Mouse (Mus musculus) megakaryocyte-erythroid progenitor cell, adult 5-6 weeks (primary cell): Measurements from ENCODE around the gene Tex22. TPM values are rescaled to one million over a fixed set of nuclear protein-coding genes. Genes with fewer than 3 reads are reported as not detected.

Experiments used
- ATAC-seq: replicated peaks from 2 replicates; pipeline ENCODE4 v1.8.0; 2016; ENCODE audit warnings: mild to moderate bottlenecking, inconsistent platforms; ENCODE audit not compliant: severe bottlenecking, poor library complexity, low FRiP score, low TSS enrichment
- total RNA-seq, 2 experiments: library from RNA; stranded (forward) in 1 of 2; stranded (reverse) in 1 of 2; fragments of 200-1000, 215-1000 nt in 1 of 2; fragments of >200 nt in 1 of 2; fragmentation: Nextera tagmentation in 1 of 2; gene quantifications; 2 replicates each; pipeline ENCODE4 v1.2.3; 2014 to 2017

Gene Tex22
- total RNA-seq, 2 experiments from 2014 or later, result not detected

DNA sequence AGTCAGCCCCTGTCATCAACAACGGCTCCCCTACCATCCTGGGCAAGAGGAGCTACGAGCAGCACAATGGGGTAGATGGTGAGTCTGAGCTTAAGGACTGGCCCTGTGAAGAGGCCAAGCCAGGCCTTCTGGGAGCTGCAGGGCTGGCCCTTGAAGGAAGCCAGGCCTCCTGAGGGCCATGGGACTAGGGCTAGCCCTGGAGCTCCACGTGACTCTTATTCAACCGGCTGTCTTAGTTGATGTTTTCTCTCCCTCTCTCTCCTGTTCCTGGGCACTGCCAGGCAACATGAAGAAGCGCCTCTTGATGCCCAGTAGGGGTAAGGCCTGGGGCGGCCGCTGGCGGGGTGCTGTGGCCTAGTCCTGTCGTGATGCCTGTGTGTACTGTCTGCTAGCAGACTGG, 59.0 kb downstream of the Tex22 start:
- ATAC-seq, result no peak

DNA sequence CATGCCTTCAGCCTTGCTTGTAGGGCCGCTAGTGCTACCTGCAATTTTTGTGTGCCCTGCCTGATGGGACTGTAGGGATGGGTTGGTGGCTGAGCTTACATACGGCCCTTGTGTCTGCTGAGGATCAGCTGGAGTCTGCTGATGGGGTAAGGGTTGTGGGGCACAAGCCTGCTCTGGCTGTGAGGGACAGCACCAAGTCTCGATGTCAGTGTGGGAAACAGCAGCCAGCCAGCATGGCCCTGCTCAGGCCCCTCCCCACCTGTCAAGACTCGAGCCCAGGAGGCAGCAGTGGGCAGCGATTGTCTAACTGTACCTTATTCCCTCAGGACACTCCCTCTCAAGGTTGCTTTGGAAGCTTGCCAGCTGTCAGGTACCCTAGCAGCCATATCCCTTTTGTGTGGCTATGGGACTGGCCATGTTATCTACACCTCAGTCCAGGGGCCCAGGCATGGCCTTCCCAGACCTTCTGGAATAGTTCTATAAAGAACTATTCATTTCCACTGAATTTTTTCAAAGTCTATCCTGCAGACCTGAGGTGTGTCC, 59.6 kb downstream of the Tex22 start:
- no peak for ATAC-seq

- ATAC-seq, result no peak
Observed at GRCm38 (mm10) chr12:113134502-113134901, 60.2 kb downstream of the Tex22 start.

DNA sequence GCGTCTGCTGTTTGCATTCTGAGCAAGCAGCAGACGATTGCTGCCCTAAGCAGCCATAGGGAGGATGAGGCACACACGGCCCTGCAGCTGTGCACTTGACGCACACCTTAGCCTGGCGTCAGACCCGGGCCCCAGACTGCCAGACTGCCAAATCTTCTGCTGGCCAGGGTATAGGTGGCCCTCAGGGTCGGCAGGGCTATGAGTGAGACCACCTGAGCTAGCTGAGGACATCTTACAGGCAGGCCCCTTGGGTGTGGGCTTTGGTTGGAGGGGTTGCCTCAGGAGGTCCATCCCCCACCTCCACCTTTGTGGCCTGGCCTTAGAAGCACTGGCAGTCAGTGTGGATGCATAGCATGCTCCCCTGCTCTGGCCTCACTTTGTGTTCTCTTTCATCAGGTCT, 61.1 kb downstream of the Tex22 start:
- ATAC-seq, result no peak

DNA sequence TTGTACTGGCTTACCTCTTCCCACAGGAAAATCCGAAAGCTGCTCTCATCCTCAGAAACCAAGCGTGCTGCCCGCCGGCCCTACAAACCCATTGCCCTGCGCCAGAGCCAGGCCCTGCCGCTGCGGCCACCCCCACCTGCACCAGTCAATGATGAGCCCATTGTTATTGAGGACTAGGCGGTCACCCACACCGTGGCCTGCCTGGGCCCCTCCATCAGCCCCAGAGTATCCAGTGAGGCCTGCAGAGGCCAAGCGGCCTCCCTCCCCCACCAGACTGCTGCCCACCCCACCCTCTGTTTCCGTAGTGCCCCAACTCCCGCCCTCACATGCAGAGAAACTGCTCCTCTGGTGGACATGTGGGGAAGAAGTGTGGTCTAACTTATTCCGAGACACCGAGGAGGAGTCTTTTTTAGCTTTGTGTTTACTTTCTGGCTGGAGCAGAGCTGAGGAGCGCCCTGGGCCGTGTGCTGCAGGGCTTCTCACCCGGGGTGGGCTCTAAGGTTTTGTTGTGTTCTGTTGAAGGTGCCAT, 62.3 kb downstream of the Tex22 start:
- no peak for ATAC-seq

DNA sequence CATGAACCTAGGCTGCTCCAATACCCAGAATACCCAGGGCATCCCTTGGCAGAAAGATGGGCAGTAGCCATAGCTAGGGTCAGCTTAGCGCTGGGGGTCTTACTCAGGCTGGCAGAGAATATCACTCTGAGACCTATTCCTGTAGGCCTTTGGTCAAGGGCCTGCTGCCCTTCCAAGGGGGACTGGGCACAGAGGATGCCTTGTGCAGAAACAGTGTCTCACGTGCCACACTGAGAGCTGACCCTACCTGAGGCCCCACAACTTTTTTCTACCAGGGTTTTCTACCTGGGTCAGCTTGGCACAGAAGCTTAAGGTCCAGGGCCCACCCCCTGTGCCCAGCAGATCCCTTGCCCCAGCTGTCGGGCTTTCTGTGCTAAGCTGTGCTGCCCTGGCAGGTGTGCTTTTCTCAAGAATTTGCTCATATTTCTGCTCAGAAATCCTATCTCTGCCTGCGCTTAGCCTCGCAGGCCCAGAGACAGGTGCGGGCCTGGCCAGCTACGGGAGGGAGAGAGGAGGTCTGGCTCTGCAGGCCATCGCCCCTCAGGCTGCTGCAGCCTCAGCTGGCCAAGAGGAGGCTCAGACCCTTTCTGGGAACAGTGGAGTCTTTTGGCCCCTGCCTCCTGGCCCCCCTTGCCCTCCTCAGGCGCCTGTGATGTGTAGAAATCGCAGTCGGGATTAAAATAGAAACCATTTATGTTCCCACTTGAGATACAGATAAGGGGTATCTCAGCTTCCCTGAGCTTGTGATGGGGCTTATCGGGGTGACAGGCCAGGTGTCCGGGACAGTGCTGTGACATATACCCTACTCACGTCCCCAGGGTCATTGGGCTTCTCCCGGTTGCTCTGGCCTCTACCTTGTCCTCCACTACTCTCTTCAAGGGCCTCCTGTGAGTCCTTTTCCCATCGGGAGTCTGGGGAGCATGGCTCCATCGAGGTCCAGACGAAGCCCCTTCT, 63.2 kb downstream of the Tex22 start:
- no peak for ATAC-seq

- ATAC-seq, result no peak
Observed at GRCm38 (mm10) chr12:113138291-113138690, 64.0 kb downstream of the Tex22 start.

Other genes with a start within 250 kb of the Tex22 start
- gene Cdca4, start 245.1 kb upstream of the Tex22 start, total RNA-seq (2014; fragmentation: Nextera tagmentation), result 71.1 and 82.7 TPM in 2 replicates
- gene Cdca4, start 245.1 kb upstream of the Tex22 start, total RNA-seq (2017), result 47.3 and 52.4 TPM in 2 replicates
- gene Gpr132, start 206.3 kb upstream of the Tex22 start, total RNA-seq (2014; fragmentation: Nextera tagmentation), result 4.5 and 5.1 TPM in 2 replicates
- gene Gpr132, start 206.3 kb upstream of the Tex22 start, total RNA-seq (2017), result 3.1 and 4.2 TPM in 2 replicates
- gene Jag2, start 144.7 kb upstream of the Tex22 start, total RNA-seq (2014; fragmentation: Nextera tagmentation), result 0.11 and 0.99 TPM in 2 replicates
- gene Jag2, start 144.7 kb upstream of the Tex22 start, total RNA-seq (2017), result 0.23 and 5.7 TPM in 2 replicates
- gene Nudt14, start 132.4 kb upstream of the Tex22 start, total RNA-seq (2014; fragmentation: Nextera tagmentation), result 9.9 and 22.9 TPM in 2 replicates
- gene Nudt14, start 132.4 kb upstream of the Tex22 start, total RNA-seq (2017), result 1.9 and 7.5 TPM in 2 replicates
- gene Btbd6, start 98.0 kb upstream of the Tex22 start, total RNA-seq (2014; fragmentation: Nextera tagmentation), result 4.2 and 6.5 TPM in 2 replicates
- 5.0 and 8.7 TPM in 2 replicates for gene Btbd6, start 98.0 kb upstream of the Tex22 start, total RNA-seq (2017)
- 79.6 and 114 TPM in 2 replicates for gene Brf1, start 73.8 kb upstream of the Tex22 start, total RNA-seq (2014; fragmentation: Nextera tagmentation)
- 58.8 and 83.3 TPM in 2 replicates for gene Brf1, start 73.8 kb upstream of the Tex22 start, total RNA-seq (2017)
- gene Pacs2, start 60.0 kb upstream of the Tex22 start, total RNA-seq (2014; fragmentation: Nextera tagmentation), result 31.6 and 33.3 TPM in 2 replicates
- 9.4 and 10.0 TPM in 2 replicates for gene Pacs2, start 60.0 kb upstream of the Tex22 start, total RNA-seq (2017)
- 131 and 142 TPM in 2 replicates for gene Mta1, start 23.8 kb downstream of the Tex22 start, total RNA-seq (2014; fragmentation: Nextera tagmentation)
- gene Mta1, start 23.8 kb downstream of the Tex22 start, total RNA-seq (2017), result 30.7 and 54.1 TPM in 2 replicates
- 26.1 and 45.9 TPM in 2 replicates for gene Crip2, start 65.7 kb downstream of the Tex22 start, total RNA-seq (2014; fragmentation: Nextera tagmentation)
- 11.6 and 18.2 TPM in 2 replicates for gene Crip2, start 65.7 kb downstream of the Tex22 start, total RNA-seq (2017)
- 248 and 286 TPM in 2 replicates for gene Crip1, start 71.8 kb downstream of the Tex22 start, total RNA-seq (2014; fragmentation: Nextera tagmentation)
- gene Crip1, start 71.8 kb downstream of the Tex22 start, total RNA-seq (2017), result 191 and 258 TPM in 2 replicates
- 13.5 and 29.1 TPM in 2 replicates for gene Tedc1, start 81.9 kb downstream of the Tex22 start, total RNA-seq (2014; fragmentation: Nextera tagmentation)
- 10.7 and 15.7 TPM in 2 replicates for gene Tedc1, start 81.9 kb downstream of the Tex22 start, total RNA-seq (2017)
- 0.22 and 0.74 TPM in 2 replicates for gene Tmem121, start 111.4 kb downstream of the Tex22 start, total RNA-seq (2014; fragmentation: Nextera tagmentation)
- gene Tmem121, start 111.4 kb downstream of the Tex22 start, total RNA-seq (2017), result not detected in 2 replicates